ENCODE assay signal across 8 mouse cellular contexts in genomic region chr14:59390181-59390580, GRCm38 (mm10). TPM values are rescaled to one million over a fixed set of nuclear protein-coding genes. Genes with fewer than 3 reads are reported as not detected.
DNase-seq lines count a peak whose midpoint lies in the region; ATAC-seq and TF ChIP-seq lines count a peak whose summit lies in the region.
"Not testable (repeated sequence)": the region's sequence is repeated elsewhere in the genome, so short reads cannot be mapped to it uniquely, and the experiment has no call there.

No protein-coding gene starts in this region.

- H3K27me3 ChIP-seq in intestine, postnatal 0 days (replicated peaks; ENCODE audit: control insufficient read depth, insufficient read depth, low read length) = not testable (repeated sequence)

- 44% methylated on average over 4 of the region's 4 CpGs for WGBS in intestine, postnatal 0 days

- H3K4me2 ChIP-seq in intestine, postnatal 0 days (replicated peaks; ENCODE audit: low read depth) = not testable (repeated sequence)

- intact Hi-C loops in left cerebral cortex, adult 2 months (cut with DNase I) = not testable (repeated sequence)

- H3K27ac ChIP-seq in intestine, postnatal 0 days (ENCODE audit: low read depth, low read length); left cerebral cortex, adult 2 months: not testable (repeated sequence)

- not testable (repeated sequence) for H3K36me3 ChIP-seq in intestine, postnatal 0 days (ENCODE audit: control insufficient read depth, insufficient read depth)

- TF ChIP-seq CTCF in intestine, postnatal 0 days (IDR thresholded peaks at IDR 0.05; ENCODE audit: low read depth) = peak; percentile 57
- peak; percentile 53 for TF ChIP-seq CTCF in left cerebral cortex, adult 2 months (IDR thresholded peaks at IDR 0.05)

- not testable (repeated sequence) for H3K9ac ChIP-seq in intestine, postnatal 0 days (ENCODE audit: low read depth, low read length)

- DNase-seq in B cell, adult 2 months = peak; percentile 16 to 23
- peak; percentile 24 to 25 for DNase-seq in heart, adult 18-20 months
- DNase-seq in layer of hippocampus, adult 11-12 months (ENCODE audit: low spot score) = peak; percentile 35
- peak; percentile 9 to 49 for DNase-seq in left cerebral cortex, adult 2 months (ENCODE audit: extremely low spot score in 1 of 2, low spot score in 2 of 2)
- peak; percentile 30 to 62 for DNase-seq in lung, postnatal 4 days
- peak; percentile 23 to 28 for DNase-seq in right cerebral cortex, postnatal 36 days (ENCODE audit: low spot score in 2 of 2)

- not testable (repeated sequence) for H3K9me3 ChIP-seq in intestine, postnatal 0 days (ENCODE audit: control insufficient read depth)

- H3K4me1 ChIP-seq in intestine, postnatal 0 days (replicated peaks; ENCODE audit: control insufficient read depth, insufficient read depth, low read length) = not testable (repeated sequence)

- H3K4me3 ChIP-seq in intestine, postnatal 0 days (ENCODE audit: low read depth, low read length); left cerebral cortex, adult 2 months: not testable (repeated sequence)

- peak; percentile 52; the same call in 1 of the 2 replicates for ATAC-seq in common myeloid progenitor, adult 5-6 weeks (replicated peaks; ENCODE audit: low read depth, poor library complexity, severe bottlenecking)
- not testable (repeated sequence) for ATAC-seq in intestine, postnatal 0 days

RNA-seq across cellular contexts. Expression of gene Phf11c, which starts 5.0 kb away (rescaled TPM):
- total RNA-seq in common myeloid progenitor, adult 5-6 weeks (2017) = 0.69 and 2.9 TPM in 2 replicates
- total RNA-seq in heart, adult 18-20 months (2021) = 1 to 10 TPM in 1 of 2 experiments, under 1 TPM in 1; 0.65 to 1.2 TPM
- 0.39 and 0.40 TPM in 2 replicates for polyA plus RNA-seq in intestine, postnatal 0 days (2015; fragmentation: Nextera tagmentation; extraction: Ambion mirVana)
- total RNA-seq in left cerebral cortex, adult 2 months (2021) = under 1 TPM; 0.45 to 0.70 TPM

RNA-seq across cellular contexts. Expression of gene Phf11d, which starts 24.9 kb away (rescaled TPM):
- 1.5 TPM in 2 replicates for total RNA-seq in common myeloid progenitor, adult 5-6 weeks (2017)
- 1 to 10 TPM; 5.0 to 5.6 TPM for total RNA-seq in heart, adult 18-20 months (2021)
- polyA plus RNA-seq in intestine, postnatal 0 days (2015; fragmentation: Nextera tagmentation; extraction: Ambion mirVana) = 4.5 and 5.1 TPM in 2 replicates
- total RNA-seq in left cerebral cortex, adult 2 months (2021) = under 1 TPM; 0.63 to 0.75 TPM

RNA-seq across cellular contexts. Expression of gene Phf11b, which starts 49.0 kb away (rescaled TPM):
- total RNA-seq in common myeloid progenitor, adult 5-6 weeks (2017) = 4.2 and 9.2 TPM in 2 replicates
- under 1 TPM; 0.77 to 0.98 TPM for total RNA-seq in heart, adult 18-20 months (2021)
- polyA plus RNA-seq in intestine, postnatal 0 days (2015; fragmentation: Nextera tagmentation; extraction: Ambion mirVana) = 0.97 and 1.0 TPM in 2 replicates
- total RNA-seq in left cerebral cortex, adult 2 months (2021) = not detected

RNA-seq across cellular contexts. Expression of gene Setdb2, which starts 50.5 kb away (rescaled TPM):
- total RNA-seq in common myeloid progenitor, adult 5-6 weeks (2017) = 32.4 and 49.0 TPM in 2 replicates
- total RNA-seq in heart, adult 18-20 months (2021) = 10 to 100 TPM in 1 of 2 experiments, 1 to 10 TPM in 1; 5.4 to 10.1 TPM
- 5.3 and 6.9 TPM in 2 replicates for polyA plus RNA-seq in intestine, postnatal 0 days (2015; fragmentation: Nextera tagmentation; extraction: Ambion mirVana)
- 1 to 10 TPM; 4.1 to 4.2 TPM for total RNA-seq in left cerebral cortex, adult 2 months (2021)

RNA-seq across cellular contexts. Expression of gene Cab39l, which starts 50.6 kb away (rescaled TPM):
- 27.5 and 30.2 TPM in 2 replicates for total RNA-seq in common myeloid progenitor, adult 5-6 weeks (2017)
- 10 to 100 TPM; 22.0 TPM for total RNA-seq in heart, adult 18-20 months (2021)
- polyA plus RNA-seq in intestine, postnatal 0 days (2015; fragmentation: Nextera tagmentation; extraction: Ambion mirVana) = 18.1 and 19.0 TPM in 2 replicates
- total RNA-seq in left cerebral cortex, adult 2 months (2021) = 10 to 100 TPM; 24.0 to 26.6 TPM
